Mouse (Mus musculus) left cerebral cortex, postnatal 10 days (tissue): ENCODE measurements around the gene Sec14l1. TPM values are rescaled to one million over a fixed set of nuclear protein-coding genes. Genes with fewer than 3 reads are reported as not detected.

Source experiments
- DNase-seq, 2 experiments: peaks; one replicate each; pipeline ENCODE4 v3.0.0; 2021 to 2022; ENCODE audit warnings: low spot score in 2 of 2, mixed read lengths in 1 of 2; ENCODE audit errors: extremely low spot score in 1 of 2
- intact Hi-C: fragments of 180-260 bp; cut with DNase I; formaldehyde crosslinking; loops from one replicate; pipeline ENCODE4 v1.15.1; 2025
- total RNA-seq, 2 experiments: library from RNA; stranded (reverse); gene quantifications; 2 replicates each; pipeline ENCODE4 v1.2.3; 2021

Gene Sec14l1
- total RNA-seq, 2 experiments from 2014 or later: 144 to 145 TPM

GRCm38 (mm10) chr11:117104044-117104757 lies 10.8 kb upstream of the Sec14l1 start:
- intact Hi-C loops: no loop called here
- DNase-seq: no peak

DNA sequence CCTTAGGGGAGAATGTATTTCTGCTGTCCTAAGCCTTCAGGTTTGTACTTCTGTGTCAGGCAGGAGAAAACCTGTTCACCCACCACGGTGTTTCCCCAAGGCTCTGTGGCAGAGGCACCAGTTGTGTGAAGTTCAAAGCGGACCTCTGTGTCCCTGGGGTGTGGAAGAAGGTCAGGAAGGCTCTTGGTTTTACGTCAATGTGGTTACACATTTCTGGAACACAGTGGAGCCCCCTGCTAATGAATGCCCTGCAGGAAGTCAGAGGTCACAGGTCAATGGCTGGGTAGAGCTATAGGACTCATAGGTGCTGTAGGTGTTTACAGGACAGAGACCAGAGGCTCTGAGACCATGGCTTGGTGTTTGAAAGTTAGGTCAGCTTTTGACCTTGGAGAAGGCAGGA lies 9.7 kb upstream of the Sec14l1 start:
- intact Hi-C loops: no loop called here
- DNase-seq: no peak

DNA sequence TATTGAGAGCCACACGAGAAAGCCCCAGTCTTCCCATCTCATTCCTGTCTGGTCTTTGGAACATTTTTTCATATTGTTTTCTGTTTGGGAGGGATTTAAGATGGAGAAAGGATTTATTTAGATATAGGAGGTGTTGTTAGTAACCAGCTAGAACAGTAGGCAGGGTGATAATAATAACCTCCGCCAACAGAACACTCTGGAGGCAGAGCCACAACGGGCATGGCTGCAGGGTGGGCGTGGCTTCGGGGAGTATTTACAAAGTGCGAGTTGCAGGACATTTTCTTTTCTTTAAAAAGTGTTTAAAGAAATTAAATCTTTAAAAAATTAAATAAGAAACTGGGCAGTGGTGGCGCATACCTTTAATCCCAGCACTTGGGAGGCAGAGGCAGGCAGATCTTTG lies 9.1 kb upstream of the Sec14l1 start:
- intact Hi-C loops: no loop called here
- DNase-seq: no peak

- intact Hi-C loops: no loop called here
- no peak for DNase-seq
These were observed 8.2 kb upstream of the Sec14l1 start for GRCm38 (mm10) chr11:117106633-117107334.

GRCm38 (mm10) chr11:117107837-117108236 lies 7.1 kb upstream of the Sec14l1 start:
- no peak for DNase-seq
- intact Hi-C loops: no loop called here

GRCm38 (mm10) chr11:117108595-117108994 lies 6.4 kb upstream of the Sec14l1 start:
- DNase-seq: peak in 1 of 2 experiments; percentile 71
- intact Hi-C loops: no loop called here

GRCm38 (mm10) chr11:117109179-117109954 lies 5.6 kb upstream of the Sec14l1 start:
- intact Hi-C loops: no loop called here
- no peak for DNase-seq

DNA sequence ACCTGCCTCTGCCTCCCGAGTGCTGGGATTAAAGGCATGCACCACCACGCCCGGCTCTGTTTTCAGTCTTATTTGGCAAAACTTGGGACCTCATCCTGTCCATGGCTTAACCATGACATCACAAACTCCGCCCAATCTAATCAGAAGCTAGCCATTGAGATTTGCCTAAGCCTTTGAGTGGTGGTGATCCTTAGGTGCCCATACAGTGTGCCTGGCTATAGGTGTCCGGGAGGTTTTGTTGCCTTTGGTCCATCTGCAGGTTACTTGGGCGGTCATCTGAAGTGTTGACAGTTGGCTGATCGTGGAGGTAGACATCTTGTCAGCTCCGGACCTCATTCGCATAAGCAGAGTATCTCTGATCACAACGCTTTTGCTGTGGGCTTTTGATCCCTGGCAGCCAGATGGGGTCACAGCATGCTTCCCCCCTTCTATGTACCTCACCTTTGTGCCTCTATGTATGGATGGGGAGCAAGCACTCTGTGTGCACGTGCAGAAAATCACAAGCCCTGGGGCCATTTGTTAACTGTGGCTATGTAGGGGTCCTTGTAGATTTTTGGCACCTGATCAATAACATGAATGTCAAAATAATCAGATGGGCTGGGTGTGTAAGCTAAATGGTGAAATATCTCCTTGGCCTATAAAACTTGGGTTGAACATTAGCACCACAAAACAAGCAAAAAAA lies 2.9 kb upstream of the Sec14l1 start:
- intact Hi-C loops: no loop called here
- DNase-seq: no peak

GRCm38 (mm10) chr11:117112649-117113051 lies 2.3 kb upstream of the Sec14l1 start:
- intact Hi-C loops: no loop called here
- DNase-seq: no peak

- peak in 1 of 2 experiments; percentile 44 for DNase-seq
- intact Hi-C loops: no loop called here
These were observed 1.6 kb upstream of the Sec14l1 start for GRCm38 (mm10) chr11:117113377-117113776.

GRCm38 (mm10) chr11:117114231-117114591 lies 757 bp upstream of the Sec14l1 start:
- intact Hi-C loops: no loop called here
- DNase-seq: no peak

DNA sequence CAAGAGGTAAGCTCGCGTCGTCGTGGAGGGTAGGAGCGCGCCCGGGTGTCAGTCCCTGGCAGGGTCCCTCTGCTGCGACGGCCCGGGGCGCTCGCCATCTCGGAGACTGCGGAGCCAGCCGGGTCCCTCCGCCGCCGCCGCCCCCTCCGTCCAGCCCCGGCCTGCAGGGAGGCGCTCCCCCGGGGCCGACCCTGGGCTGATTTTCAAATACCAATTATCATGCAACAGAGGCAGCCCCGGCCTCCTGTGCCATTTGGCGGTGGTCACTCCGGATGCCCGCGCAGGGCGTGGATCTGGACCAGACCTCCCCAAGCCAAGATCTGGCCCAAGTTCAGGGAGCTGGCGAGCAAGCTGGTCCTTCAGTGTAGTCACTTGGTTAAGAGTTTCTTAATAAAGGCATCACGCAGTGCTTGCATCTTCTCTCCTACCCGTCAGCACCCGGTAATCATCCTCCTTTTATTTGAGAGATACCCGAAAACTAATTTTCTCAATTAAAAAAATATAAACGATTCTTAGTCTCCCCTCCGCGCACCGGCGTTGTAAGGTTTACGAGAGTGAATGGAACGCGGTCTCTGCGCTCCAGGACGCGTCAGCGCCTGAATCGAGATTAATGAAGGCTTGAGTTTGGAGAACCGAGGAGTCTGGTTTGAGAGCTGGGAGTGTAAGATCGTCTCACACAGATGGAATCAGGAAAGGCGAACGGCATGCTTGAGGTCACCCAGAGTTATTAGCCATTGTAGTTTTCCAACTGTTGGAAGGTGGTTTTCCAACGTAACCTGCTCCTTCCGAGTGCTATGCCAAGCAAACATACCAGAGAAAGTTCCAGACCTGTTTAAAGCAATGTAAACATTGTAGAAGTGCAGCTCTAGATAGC lies 615 bp downstream of the Sec14l1 start:
- intact Hi-C loops: loop anchor here (5.0 kb wide), 1 partner anchor 33 kb away; no protein-coding TSS in a partner anchor
- DNase-seq: peak; percentile 64 to 82

DNA sequence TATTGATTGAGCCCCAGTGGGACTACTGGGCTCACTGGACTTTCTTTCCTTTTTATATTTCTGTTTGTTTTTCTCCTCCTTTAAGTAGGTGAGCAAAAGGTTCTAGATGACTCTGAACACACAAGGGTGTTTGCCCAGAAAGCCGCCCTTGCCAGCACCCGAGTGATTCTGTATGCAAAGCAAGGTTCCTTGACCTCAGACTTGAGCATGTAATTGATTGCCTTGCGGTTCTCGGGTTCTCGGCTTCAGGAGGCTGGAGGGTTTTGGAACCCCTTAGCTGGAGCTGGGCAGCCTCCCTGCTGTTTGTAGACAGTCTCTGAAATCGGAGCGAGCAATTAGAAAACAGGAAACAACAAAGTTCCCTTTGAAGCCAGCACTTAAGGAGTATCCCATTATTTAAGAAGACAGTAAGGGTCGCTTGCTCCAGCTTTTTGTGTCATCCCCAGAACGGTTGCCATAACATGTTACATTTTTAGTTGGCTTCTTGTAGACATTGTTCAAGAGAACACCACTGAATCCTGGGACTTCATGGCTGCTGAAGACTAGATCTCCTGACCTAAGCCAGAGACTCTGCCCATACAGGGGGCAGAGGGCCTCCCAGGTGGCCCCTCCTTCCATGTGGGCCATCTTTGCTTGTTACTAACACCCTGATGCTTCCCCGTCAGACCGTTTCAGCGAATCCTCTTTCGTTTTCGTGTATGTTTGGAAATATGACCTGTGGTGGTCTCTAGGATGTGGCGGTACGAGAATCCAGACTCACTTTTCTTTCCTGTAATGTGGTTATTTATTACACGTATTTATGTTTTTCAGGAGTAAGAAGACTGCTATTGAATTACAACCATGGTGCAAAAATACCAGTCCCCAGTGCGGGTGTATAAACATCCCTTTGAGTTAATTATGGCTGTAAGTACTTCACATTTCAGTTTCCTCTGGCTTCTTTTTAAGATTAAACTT lies 1.7 kb downstream of the Sec14l1 start:
- DNase-seq: no peak
- intact Hi-C loops: loop anchor here (5.0 kb wide), 1 partner anchor 34 kb away; no protein-coding TSS in a partner anchor

GRCm38 (mm10) chr11:117117321-117117720 lies 2.4 kb downstream of the Sec14l1 start:
- no peak for DNase-seq

DNA sequence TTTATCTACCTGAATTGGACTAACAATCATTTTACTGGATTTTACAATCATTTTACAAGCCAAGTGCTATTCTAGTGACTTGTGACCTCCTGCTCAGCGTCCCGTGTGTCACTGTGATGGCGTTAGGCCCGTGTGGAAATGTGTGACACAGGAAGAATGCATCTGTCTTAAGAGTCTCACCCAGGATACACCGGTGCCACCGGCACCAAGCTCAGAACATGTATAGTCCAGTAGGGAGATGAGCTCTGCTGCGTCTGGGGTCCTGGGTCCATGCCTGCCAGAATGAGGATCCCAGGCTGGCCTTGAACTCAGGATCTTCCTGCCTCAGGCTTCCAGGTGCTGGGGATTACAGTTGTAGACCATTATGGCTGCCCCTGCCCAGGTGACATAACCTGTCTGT lies 2.8 kb downstream of the Sec14l1 start:
- intact Hi-C loops: loop anchor here (5.0 kb wide), 1 partner anchor 35 kb away; no protein-coding TSS in a partner anchor
- DNase-seq: no peak

More at GRCm38 (mm10) chr11:117117321-117117720, 2.4 kb downstream of the Sec14l1 start:
- intact Hi-C loops: loop anchor here (5.0 kb wide), 1 partner anchor 35 kb away; no protein-coding TSS in a partner anchor

DNA sequence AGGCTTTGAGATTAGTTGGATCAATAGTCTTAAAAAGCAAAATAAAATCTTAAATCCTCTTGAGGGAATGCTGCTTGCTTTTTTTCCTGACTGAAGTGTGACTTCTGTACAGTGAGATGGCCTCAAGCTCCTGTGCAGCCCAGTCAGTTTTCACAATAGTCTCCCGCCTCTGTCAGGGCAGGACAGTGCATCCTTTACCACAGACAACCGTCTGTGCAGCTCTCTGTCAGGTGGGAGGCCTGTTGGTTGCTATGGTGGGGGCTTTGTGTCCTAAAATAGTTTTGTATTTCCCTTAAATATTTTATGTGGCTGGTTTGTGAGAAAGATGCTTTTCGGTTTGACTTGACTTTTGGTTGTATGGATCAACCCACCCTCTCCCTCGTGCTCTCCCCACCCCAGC lies 3.3 kb downstream of the Sec14l1 start:
- no peak for DNase-seq
- intact Hi-C loops: loop anchor here (5.0 kb wide), 1 partner anchor 36 kb away; no protein-coding TSS in a partner anchor
